Mouse (Mus musculus) stomach, postnatal 0 days (tissue): Measurements from ENCODE around the gene Wipi1.

Experiments used
- CTCF ChIP-seq: IDR thresholded peaks from 2 replicates; pipeline ENCODE4 v1.5.1; 2016; ENCODE audit warnings: antibody characterized with exemption, low read depth, mild to moderate bottlenecking, moderate library complexity
- EP300 ChIP-seq: optimal IDR thresholded peaks from 2 replicates; pipeline ENCODE3; 2016; ENCODE audit warnings: antibody characterized with exemption

DNA sequence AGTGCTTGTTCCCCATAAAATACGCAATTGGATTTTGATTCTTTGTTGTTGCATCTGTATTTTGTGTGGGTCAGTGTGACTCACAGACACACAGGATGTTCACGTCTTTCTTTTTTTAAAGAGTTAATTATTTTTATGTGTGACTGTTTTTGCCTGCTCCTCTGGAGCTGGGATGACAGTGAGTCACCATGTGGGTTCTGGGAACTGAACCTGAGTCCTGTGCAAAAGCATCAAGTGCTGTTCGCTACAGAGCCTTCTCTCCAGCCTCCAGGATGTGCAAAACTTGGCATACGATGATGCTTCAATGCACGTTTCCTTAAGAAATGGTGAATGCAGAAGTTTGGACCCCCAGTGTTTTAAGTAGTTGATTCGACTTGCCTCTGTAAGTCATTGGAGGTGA, 42.8 kb upstream of the Wipi1 start:
- no peak for TF ChIP-seq CTCF
- TF ChIP-seq EP300: no peak
